Mouse (Mus musculus): Measurements from ENCODE around the gene Fkbp7. TPM values are rescaled to one million over a fixed set of nuclear protein-coding genes. Genes with fewer than 3 reads are reported as not detected.
A peak's percentile ranks its signal among the peaks of the same experiment; 100 is the strongest.

Gene Fkbp7
- polyA plus RNA-seq (2012; rRNA removed), result 109 and 114 TPM in 2 replicates

GRCm38 (mm10) chr2:76672966-76673392 lies at the start of gene Fkbp7:
Gene Fkbp7, minus strand, starts transcription at chr2:76673116.
- DNase-seq (ENCODE audit: low spot score), result peak; percentile 69

DNA sequence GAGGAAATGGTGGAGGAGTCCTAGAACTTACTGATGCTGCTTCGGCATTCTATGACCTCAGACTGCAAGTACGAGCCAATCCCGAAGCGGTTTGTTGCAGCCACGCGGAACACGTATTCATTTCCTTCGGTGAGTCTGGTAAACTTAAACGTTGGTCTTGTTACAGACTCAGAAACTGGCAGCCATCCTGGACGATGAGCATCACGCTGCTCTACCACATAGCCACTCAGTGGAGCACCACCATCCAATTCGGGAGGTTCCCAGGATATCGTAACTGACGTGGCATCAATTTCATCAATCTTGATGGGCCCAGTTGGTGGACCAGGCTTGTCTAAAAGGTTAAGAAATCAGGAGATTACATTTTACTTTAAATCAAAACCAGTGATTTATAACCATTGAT lies 46.7 kb upstream of the Fkbp7 start:
- no peak for DNase-seq (ENCODE audit: low spot score)

- no peak for DNase-seq (ENCODE audit: low spot score)
Measured at GRCm38 (mm10) chr2:76714984-76715383, 42.1 kb upstream of the Fkbp7 start.

- no peak for DNase-seq (ENCODE audit: low spot score)
Measured at GRCm38 (mm10) chr2:76708512-76708911, 35.6 kb upstream of the Fkbp7 start.

DNA sequence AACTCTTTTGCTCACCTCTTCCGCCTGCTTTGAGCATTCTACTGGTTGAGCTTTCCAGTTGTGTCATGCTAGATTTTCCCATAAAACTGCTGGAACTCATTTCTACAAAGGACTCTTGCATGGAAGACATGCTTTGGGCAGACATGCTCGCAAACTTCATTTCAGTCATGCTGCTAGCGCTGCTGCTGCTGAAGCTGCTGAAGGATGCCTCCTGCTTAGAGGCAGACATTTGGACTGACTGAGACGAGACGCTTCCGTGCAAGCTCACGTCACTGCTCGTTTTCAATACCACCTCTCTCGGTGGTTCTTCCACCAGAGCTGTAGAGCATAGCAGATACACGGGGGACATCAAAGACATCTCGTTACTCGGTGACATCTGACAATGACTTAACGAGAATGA lies 32.7 kb upstream of the Fkbp7 start:
- DNase-seq (ENCODE audit: low spot score), result no peak

DNA sequence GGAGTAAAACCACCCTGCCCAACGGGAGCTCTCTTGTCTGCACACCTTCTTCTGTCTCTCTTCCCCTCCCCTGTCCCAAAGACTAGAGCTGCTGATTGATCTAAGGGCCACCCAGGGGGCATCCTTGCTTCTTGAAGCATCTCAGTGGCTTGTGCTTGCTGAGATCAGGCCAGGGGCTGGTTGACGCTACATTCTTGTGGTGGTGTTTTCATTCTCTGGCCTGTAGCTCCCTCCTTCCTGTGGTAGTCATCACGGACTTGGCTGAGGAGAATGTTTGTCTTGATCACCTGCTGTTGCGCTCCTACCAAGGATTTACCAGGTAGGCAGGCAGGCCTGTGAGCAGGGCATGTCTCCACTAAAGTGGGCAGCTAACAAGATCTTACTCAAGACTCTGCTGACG lies 29.8 kb upstream of the Fkbp7 start:
- no peak for DNase-seq (ENCODE audit: low spot score)

GRCm38 (mm10) chr2:76702188-76702587 lies 29.3 kb upstream of the Fkbp7 start:
- no peak for DNase-seq (ENCODE audit: low spot score)

- DNase-seq (ENCODE audit: low spot score), result no peak
Measured at GRCm38 (mm10) chr2:76695290-76695689, 22.4 kb upstream of the Fkbp7 start.

- DNase-seq (ENCODE audit: low spot score), result no peak
Measured at GRCm38 (mm10) chr2:76693765-76694164, 20.8 kb upstream of the Fkbp7 start.

- DNase-seq (ENCODE audit: low spot score), result no peak
Measured at GRCm38 (mm10) chr2:76690436-76691204, 17.7 kb upstream of the Fkbp7 start.

DNA sequence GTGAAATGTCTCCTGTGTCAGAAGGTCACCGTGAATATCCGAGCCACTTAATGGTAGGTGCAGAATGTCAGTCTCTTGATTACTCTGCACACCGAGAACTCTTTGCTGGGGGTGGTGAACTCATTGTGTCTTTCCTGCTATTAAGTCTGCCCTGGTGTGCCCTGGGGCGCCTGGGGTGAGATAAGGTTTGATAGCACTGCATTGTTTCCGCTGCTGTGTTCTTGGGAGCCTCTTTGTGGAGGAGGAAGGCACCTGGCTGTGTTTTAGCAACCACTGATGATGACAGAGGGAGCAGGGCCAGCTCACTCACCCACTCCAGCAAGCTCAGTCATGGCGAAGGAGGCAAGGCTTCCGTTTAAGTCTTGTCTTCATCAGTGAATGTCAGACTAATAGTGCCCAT lies 15.2 kb upstream of the Fkbp7 start:
- no peak for DNase-seq (ENCODE audit: low spot score)

- DNase-seq (ENCODE audit: low spot score), result no peak
Measured at GRCm38 (mm10) chr2:76687608-76688007, 14.7 kb upstream of the Fkbp7 start.

DNA sequence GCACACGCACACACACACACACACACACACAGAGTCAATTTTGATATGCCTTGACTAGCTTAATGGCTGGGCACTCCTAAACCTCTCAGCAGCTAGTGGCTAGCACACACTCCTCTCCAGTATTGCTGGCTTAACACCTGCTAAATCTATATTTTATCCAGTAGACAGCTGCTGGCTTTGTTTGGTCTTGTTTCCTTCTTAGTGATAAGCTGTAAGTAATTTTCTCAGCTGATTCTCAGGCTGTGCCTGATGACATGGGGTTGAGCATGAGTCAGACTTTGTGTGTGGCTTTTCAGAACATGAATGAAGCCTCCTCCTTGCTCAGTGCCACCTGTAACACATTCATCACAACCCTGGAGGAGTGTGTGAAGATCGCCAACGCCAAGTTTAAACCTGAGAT lies 14.1 kb upstream of the Fkbp7 start:
- no peak for DNase-seq (ENCODE audit: low spot score)

GRCm38 (mm10) chr2:76682301-76682700 lies 9.4 kb upstream of the Fkbp7 start:
- DNase-seq (ENCODE audit: low spot score), result no peak

DNA sequence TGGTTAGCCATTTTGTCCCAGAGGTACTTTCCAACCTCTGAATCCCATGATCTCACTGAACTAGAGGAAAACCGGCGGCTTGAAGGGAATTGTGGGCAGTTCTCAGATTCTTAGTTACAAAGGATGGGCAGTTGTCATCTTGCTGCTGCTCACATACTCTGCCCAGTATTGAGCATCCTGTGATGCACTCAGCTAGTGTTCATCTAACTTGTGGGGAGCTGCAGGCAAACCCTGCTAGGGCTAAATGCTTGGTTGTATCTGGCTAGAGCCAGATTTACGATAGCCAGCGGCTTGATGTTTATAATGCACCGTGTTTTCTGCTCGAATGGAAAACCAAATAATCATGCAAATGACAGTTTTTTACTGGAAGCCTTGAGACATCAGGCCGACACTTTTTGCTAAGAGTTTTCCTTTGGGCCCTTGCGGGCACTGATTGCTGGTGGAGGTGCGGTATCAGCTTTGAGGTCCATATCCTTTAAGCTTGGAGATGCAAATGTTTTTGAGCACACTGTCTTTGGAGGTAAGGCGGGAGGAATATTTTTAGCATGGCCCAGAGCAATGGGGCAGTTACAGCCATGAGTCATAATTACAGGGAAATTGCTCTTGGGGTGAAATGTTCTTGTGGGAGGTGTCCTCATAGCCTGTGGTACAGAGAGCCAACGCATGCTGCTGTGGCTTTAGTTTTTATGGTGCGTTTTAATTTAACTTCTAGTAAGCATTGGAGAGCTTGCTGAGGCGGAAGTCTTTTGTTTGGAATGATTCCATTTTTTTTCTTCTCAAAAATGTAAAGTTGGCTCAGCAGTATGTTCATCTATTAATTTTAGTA lies 3.7 kb upstream of the Fkbp7 start:
- no peak for DNase-seq (ENCODE audit: low spot score)

GRCm38 (mm10) chr2:76675949-76676348 lies 3.0 kb upstream of the Fkbp7 start:
- DNase-seq (ENCODE audit: low spot score), result no peak

DNA sequence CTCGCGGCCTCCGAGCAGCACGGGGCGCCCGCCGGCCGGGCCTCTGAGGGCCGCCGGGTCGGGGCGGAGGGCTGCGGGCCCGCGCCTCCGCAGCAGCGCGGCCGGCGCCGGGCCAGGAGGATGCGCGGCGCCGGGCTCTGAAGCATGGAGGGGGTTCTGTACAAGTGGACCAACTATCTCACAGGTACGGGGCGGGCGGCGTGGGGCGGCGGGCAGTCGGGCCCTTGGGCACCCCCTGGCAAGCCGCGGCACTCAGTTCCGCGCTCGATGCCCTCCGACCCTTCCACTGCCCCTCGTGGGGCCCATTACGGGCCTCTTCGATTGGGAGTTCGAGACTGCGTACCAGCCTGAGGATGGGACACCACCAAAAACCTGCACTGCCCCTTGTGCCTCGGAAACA lies 2.5 kb upstream of the Fkbp7 start:
- DNase-seq (ENCODE audit: low spot score), result peak; percentile 27

DNA sequence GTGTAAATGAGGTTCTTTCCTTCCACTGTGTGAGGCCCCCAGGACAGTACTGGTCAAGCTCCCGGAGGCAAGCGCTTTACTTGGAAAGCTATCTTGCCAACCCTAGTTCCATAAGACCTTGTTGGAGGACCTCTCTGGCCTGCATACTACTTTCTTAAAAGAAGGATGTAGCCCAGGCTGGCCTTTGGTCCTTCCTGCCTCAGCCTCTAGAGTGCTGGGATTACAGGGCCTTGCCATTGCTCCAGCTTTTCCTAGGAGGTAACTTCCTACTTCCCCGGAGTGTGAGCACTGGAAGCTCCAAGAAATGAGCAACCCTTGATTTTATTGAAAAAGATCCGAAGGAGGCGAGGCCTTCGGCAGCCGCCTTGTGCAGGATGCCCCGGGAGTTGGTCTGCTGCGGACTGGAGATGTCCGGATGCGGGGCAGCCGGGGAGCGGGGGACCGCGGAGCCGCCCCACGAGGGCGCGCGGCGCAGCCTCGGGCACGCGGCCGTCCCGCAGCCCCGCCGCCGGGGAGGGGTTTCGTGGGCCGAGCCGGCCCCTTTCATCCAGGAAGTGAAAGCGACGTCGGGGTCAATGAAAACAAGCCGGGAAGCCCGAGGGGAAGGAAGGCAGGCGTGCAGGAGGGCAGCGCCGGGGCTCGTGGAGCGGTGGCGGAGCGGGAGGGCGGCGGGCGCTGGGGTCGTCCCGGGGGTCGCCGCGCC lies 2.0 kb upstream of the Fkbp7 start, which contains the start of gene Plekha3:
Gene Plekha3, plus strand, starts transcription at position 557 of the 703 bp plus-strand sequence.
- DNase-seq (ENCODE audit: low spot score), result peak; percentile 74

DNA sequence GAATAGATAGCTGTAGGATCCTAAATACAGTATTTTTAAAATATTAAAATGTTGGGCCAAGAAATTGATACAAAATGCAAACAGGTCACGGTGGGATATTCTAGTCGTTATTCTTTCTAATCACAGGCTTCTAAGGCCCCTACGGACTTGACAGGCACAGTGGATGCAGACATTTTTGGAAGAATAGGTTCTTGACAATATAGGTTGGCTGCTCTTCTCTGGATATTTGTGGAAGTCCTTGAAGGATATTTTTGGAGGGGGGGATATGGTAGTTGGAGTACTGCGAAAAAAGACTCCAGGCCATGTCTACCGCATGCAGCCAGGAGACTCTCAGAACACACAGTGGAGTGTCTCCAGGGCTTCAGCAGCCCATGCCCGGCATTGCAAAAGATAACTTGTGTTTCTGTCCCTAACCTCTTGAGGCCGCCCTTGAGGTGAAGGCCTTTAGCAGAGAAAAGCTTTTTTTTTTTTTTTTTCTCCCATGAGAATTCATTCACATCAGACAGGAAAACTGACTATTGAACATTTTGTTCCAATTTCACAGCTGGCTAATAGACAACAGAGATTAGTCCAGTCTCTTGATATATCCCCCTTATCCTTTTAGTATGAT lies 661 bp upstream of the Fkbp7 start:
- DNase-seq (ENCODE audit: low spot score), result no peak

- no peak for DNase-seq (ENCODE audit: low spot score)
Measured at GRCm38 (mm10) chr2:76672134-76672745, 676 bp downstream of the Fkbp7 start.

DNA sequence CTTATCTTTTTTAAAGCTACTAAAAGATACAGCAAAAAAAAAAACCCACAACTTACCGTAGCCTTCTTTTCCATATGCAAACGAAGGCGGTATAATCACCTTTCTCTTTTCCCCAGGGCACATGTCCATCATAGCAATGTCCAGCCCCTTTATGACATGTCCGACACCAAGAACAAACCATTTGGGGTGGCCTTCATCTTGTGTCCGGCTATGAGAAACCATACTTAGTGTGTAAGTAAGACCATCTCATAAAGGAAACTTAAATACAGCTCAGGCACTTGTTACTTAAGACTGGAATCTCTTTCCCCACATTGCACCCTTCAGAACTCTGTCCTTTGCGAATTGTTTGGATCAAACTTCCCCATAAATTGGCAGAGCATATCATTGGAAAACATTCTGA lies 1.3 kb downstream of the Fkbp7 start:
- no peak for DNase-seq (ENCODE audit: low spot score)

Measured in urinary bladder, adult 2 months (tissue).